Mouse (Mus musculus) forelimb bud, embryonic 11.5 days (tissue): ENCODE measurements around the gene Ldb1.
"Not testable (repeated sequence)": the region's sequence is repeated elsewhere in the genome, so short reads cannot be mapped to it uniquely, and the experiment has no call there.

ENCODE experiments used
- DNase-seq: peaks from one replicate; pipeline ENCODE4 v3.0.0-alpha.2; 2012; ENCODE audit warnings: low read depth, low spot score

The Ldb1 gene

GRCm38 (mm10) chr19:46028747-46029320 lies 16.2 kb downstream of the Ldb1 start:
- DNase-seq, result no peak

GRCm38 (mm10) chr19:46026567-46026966 lies 18.4 kb downstream of the Ldb1 start:
- no peak for DNase-seq

GRCm38 (mm10) chr19:46024959-46025358 lies 20.1 kb downstream of the Ldb1 start:
- no peak for DNase-seq

- no peak for DNase-seq
Observed at GRCm38 (mm10) chr19:46016023-46016422, 29.0 kb downstream of the Ldb1 start.

- DNase-seq, result peak; percentile 90
Observed at GRCm38 (mm10) chr19:46014572-46015178, 30.3 kb downstream of the Ldb1 start.

- DNase-seq, result no peak
Observed at GRCm38 (mm10) chr19:46005680-46006079, 39.3 kb downstream of the Ldb1 start.

- DNase-seq, result no peak
Observed at GRCm38 (mm10) chr19:46004814-46005466, 40.1 kb downstream of the Ldb1 start.

GRCm38 (mm10) chr19:46003371-46004226 lies 41.4 kb downstream of the Ldb1 start, which contains the start of gene Hps6:
TSS of gene Hps6 (plus strand) at chr19:46003508.
- DNase-seq, result peak; percentile 61

- DNase-seq, result no peak
Observed at GRCm38 (mm10) chr19:46002279-46002678, 42.7 kb downstream of the Ldb1 start.

GRCm38 (mm10) chr19:45999378-45999777 lies 45.6 kb downstream of the Ldb1 start:
- DNase-seq, result no peak

GRCm38 (mm10) chr19:45998694-45999217 lies 46.3 kb downstream of the Ldb1 start:
- DNase-seq, result no peak

GRCm38 (mm10) chr19:45997785-45998693 lies 47.0 kb downstream of the Ldb1 start, which contains the start of gene Armh3:
TSS of gene Armh3 (minus strand) at chr19:45998488.
- peak; percentile 93 for DNase-seq

GRCm38 (mm10) chr19:45997365-45997764 lies 47.6 kb downstream of the Ldb1 start:
- DNase-seq, result no peak

GRCm38 (mm10) chr19:45993981-45994737 lies 50.9 kb downstream of the Ldb1 start:
- no peak for DNase-seq

- DNase-seq, result not testable (repeated sequence)
Observed at GRCm38 (mm10) chr19:45993441-45993840, 51.6 kb downstream of the Ldb1 start.

GRCm38 (mm10) chr19:45991171-45991570 lies 53.8 kb downstream of the Ldb1 start:
- DNase-seq, result no peak

GRCm38 (mm10) chr19:45988238-45988637 lies 56.8 kb downstream of the Ldb1 start:
- DNase-seq, result no peak

- DNase-seq, result no peak
Observed at GRCm38 (mm10) chr19:45984379-45984778, 60.6 kb downstream of the Ldb1 start.
